Mouse (Mus musculus) ES-Bruce4 (cell line): ENCODE measurements around the gene Mtx1.

ENCODE experiments used
- CTCF ChIP-seq: IDR thresholded peaks from one replicate; pipeline ENCODE4 v1.8.1; 2011; ENCODE audit warnings: low read depth, low read length
- EP300 ChIP-seq: IDR thresholded peaks from 2 replicates; pipeline ENCODE4 v1.6.1; 2011; ENCODE audit warnings: low read depth, low read length; ENCODE audit not compliant: insufficient read depth

DNA sequence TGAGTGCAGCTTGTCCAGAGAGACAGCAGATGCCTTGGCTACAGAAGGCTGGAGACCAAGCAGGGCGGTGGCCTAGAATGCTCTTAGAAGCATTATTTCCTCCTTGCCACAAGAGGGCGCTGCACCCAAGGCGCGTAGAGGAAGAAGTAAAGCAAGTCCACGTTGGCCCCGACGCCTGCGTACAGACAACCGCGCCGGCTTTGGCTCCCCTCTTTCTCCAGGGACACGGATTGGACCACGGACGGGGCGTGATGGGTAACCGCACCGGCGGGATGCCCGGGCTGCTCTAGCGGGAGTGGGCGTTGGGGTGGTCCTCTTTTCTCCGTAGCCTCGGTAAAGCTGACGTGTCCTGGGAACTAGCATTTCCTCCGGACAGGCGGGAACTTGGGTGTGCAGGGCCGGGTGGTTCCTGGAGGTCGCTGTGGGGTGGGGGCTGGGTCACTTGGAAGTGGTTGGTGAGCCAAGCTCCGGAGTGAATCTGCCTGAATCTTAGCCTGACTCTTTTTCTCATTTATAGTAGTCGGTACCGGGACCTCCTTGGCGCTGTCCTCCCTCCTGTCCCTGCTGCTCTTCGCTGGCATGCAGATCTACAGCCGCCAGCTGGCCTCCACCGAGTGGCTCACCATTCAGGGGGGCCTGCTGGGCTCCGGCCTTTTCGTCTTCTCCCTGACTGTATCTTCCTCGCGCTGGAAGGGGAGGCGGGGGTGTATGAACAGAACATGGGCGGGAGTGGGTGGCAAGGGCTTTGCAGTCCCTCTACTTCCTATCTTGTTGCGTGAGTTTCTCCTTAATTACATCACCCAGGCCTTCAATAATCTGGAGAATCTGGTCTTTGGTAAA lies 19.6 kb upstream of the Mtx1 start, which contains the start of gene Trim46:
- TF ChIP-seq CTCF = no peak
- no peak for TF ChIP-seq EP300
